Mouse (Mus musculus) lung, postnatal 0 days (tissue): ENCODE measurements around the gene Clybl.

Experiments used
- CTCF ChIP-seq: IDR thresholded peaks from 2 replicates; pipeline ENCODE4 v1.5.1; 2016; ENCODE audit warnings: antibody characterized with exemption, mild to moderate bottlenecking
- EP300 ChIP-seq: IDR thresholded peaks from 2 replicates; pipeline ENCODE4 v1.6.1; 2016; ENCODE audit warnings: antibody characterized with exemption, mild to moderate bottlenecking, control low read depth

DNA sequence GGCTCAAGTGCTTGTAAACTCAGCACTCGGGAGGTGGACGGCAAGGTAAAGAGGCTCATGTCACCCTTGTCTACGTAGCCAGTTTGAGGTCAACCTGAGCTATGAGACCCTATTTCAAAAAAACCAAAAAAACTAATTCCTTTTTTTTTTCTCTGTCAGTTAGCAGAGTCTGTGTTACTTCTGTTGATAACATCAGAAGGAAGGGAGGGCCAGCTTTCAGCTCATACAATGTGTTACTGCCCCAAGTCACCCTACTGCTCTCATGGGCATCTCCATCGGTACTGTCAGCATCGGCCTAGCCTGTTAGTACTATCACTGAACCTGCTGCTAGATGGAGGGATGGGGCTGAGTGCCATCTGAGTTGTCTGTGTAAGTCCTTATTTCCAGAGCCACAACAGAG is 102.5 kb downstream of the Clybl start:
- TF ChIP-seq CTCF (no peak), EP300 (no peak)
